Mouse (Mus musculus): ENCODE measurements around the gene Wdr77. TPM values are rescaled to one million over a fixed set of nuclear protein-coding genes. Genes with fewer than 3 reads are reported as not detected.
"Not testable (repeated sequence)": the region's sequence is repeated elsewhere in the genome, so short reads cannot be mapped to it uniquely, and the experiment has no call there.

Wdr77 gene
- polyA plus RNA-seq, 1 experiment from 2014 or later, result 102 TPM

- peaks cover 38% of the 10 kb centered on the region for H3K36me3 ChIP-seq
- ATAC-seq (ENCODE audit: low FRiP score, low read depth), result peak; percentile 84
- no peak overlapping the region for H3K27ac ChIP-seq
Measured at GRCm38 (mm10) chr3:105959585-105959984, 416 bp downstream of the Wdr77 start.

GRCm38 (mm10) chr3:105959999-105960398, 830 bp downstream of the Wdr77 start, which contains the start of gene Atp5f1:
Gene Atp5f1 (minus strand): TSS chr3:105960099.
- Histone ChIP-seq H3K27me3 (replicated peaks) (no peaks in the 10 kb centered on the region), H3K27ac (peak within 1 kb of the TSS; percentile 72), H3K4me1 (peaks cover 23% of the 10 kb centered on the region), H3K9me3 (no peaks in the 10 kb centered on the region), H3K36me3 (peaks cover 38% of the 10 kb centered on the region), H3K9ac (peak within 1 kb of the TSS; percentile 93), H3K4me3 (peak within 1 kb of the TSS; percentile 83), H3K4me2 (replicated peaks) (peak within 1 kb of the TSS; percentile 89)
- 5% methylated on average over 6 of the region's 6 CpGs for WGBS
- no peak; the same call in 1 of the 2 replicates for ATAC-seq (ENCODE audit: low FRiP score, low read depth)

More at GRCm38 (mm10) chr3:105959585-105959984, 416 bp downstream of the Wdr77 start:
- peaks cover 23% of the 10 kb centered on the region for H3K4me1 ChIP-seq
- H3K9ac ChIP-seq, result peak overlapping the region; percentile 93
- under 1% methylated on average over 26 of the region's 26 CpGs for WGBS
- no peaks in the 10 kb centered on the region for H3K27me3 ChIP-seq (replicated peaks)
- peak overlapping the region; percentile 89 for H3K4me2 ChIP-seq (replicated peaks)
- peak overlapping the region; percentile 83 for H3K4me3 ChIP-seq
- no peaks in the 10 kb centered on the region for H3K9me3 ChIP-seq

- H3K4me2 ChIP-seq (replicated peaks), result peak overlapping the region; percentile 89
- H3K9me3 ChIP-seq, result no peaks in the 10 kb centered on the region
- ATAC-seq (ENCODE audit: low FRiP score, low read depth), result no peak
- peaks cover 42% of the 10 kb centered on the region for H3K36me3 ChIP-seq
- H3K4me1 ChIP-seq, result peaks cover 23% of the 10 kb centered on the region
- whole genome bisulfite sequencing, result 95% methylated on average over 2 of the region's 2 CpGs
- no peaks in the 10 kb centered on the region for H3K27me3 ChIP-seq (replicated peaks)
- H3K9ac ChIP-seq, result no peak overlapping the region
- H3K27ac ChIP-seq, result no peak overlapping the region
- no peak overlapping the region for H3K4me3 ChIP-seq
Measured at GRCm38 (mm10) chr3:105960700-105961099, 1.5 kb downstream of the Wdr77 start.

- H3K4me2 ChIP-seq (replicated peaks), result no peak overlapping the region
- no peaks in the 10 kb centered on the region for H3K27me3 ChIP-seq (replicated peaks)
- H3K9ac ChIP-seq, result no peak overlapping the region
- ATAC-seq (ENCODE audit: low FRiP score, low read depth), result no peak
- H3K27ac ChIP-seq, result no peak overlapping the region
- 83% methylated on average over 5 of the region's 5 CpGs for WGBS
- H3K9me3 ChIP-seq, result no peaks in the 10 kb centered on the region
- no peaks in the 10 kb centered on the region for H3K4me1 ChIP-seq
- H3K4me3 ChIP-seq, result no peak overlapping the region
- H3K36me3 ChIP-seq, result peaks cover 33% of the 10 kb centered on the region
Measured at GRCm38 (mm10) chr3:105971831-105972446, 12.8 kb downstream of the Wdr77 start.

GRCm38 (mm10) chr3:105973411-105973810, 14.2 kb downstream of the Wdr77 start, which contains the start of gene Ovgp1:
Gene Ovgp1 (plus strand): TSS chr3:105973711.
- Histone ChIP-seq H3K4me1 (no peaks in the 10 kb centered on the region), H3K4me2 (replicated peaks) (no peak within 1 kb of the TSS), H3K27me3 (replicated peaks) (no peaks in the 10 kb centered on the region), H3K9me3 (no peaks in the 10 kb centered on the region), H3K27ac (no peak within 1 kb of the TSS), H3K36me3 (peaks cover 19% of the 10 kb centered on the region), H3K4me3 (no peak within 1 kb of the TSS), H3K9ac (no peak within 1 kb of the TSS)
- no peak for ATAC-seq (ENCODE audit: low FRiP score, low read depth)
- WGBS, result 73% methylated on average over 3 of the region's 3 CpGs

GRCm38 (mm10) chr3:105974174-105974573, 15.0 kb downstream of the Wdr77 start:
- no peak overlapping the region for H3K27ac ChIP-seq
- H3K9me3 ChIP-seq, result no peaks in the 10 kb centered on the region
- H3K27me3 ChIP-seq (replicated peaks), result no peaks in the 10 kb centered on the region
- ATAC-seq (ENCODE audit: low FRiP score, low read depth), result no peak
- 98% methylated on average over 2 of the region's 2 CpGs for WGBS
- H3K4me1 ChIP-seq, result no peaks in the 10 kb centered on the region
- H3K4me3 ChIP-seq, result no peak overlapping the region
- no peak overlapping the region for H3K9ac ChIP-seq
- peaks cover 11% of the 10 kb centered on the region for H3K36me3 ChIP-seq
- H3K4me2 ChIP-seq (replicated peaks), result no peak overlapping the region

GRCm38 (mm10) chr3:105989611-105990010, 30.4 kb downstream of the Wdr77 start:
- H3K36me3 ChIP-seq; H3K9ac ChIP-seq; H3K9me3 ChIP-seq; H3K4me3 ChIP-seq; ATAC-seq (ENCODE audit: low FRiP score, low read depth); H3K4me1 ChIP-seq; H3K27me3 ChIP-seq (replicated peaks); H3K27ac ChIP-seq; H3K4me2 ChIP-seq (replicated peaks): not testable (repeated sequence)
- WGBS, result 54% methylated on average over 5 of the region's 5 CpGs

- H3K27ac ChIP-seq, result no peak overlapping the region
- no peaks in the 10 kb centered on the region for H3K4me1 ChIP-seq
- H3K9me3 ChIP-seq, result no peaks in the 10 kb centered on the region
- no peaks in the 10 kb centered on the region for H3K27me3 ChIP-seq (replicated peaks)
- WGBS, result 37% methylated on average over 4 of the region's 4 CpGs
- H3K4me2 ChIP-seq (replicated peaks), result no peak overlapping the region
- H3K4me3 ChIP-seq, result no peak overlapping the region
- no peak overlapping the region for H3K9ac ChIP-seq
- H3K36me3 ChIP-seq, result no peaks in the 10 kb centered on the region
- ATAC-seq (ENCODE audit: low FRiP score, low read depth), result no peak
Measured at GRCm38 (mm10) chr3:105991653-105992283, 32.6 kb downstream of the Wdr77 start.

GRCm38 (mm10) chr3:105994730-105995129, 35.6 kb downstream of the Wdr77 start:
- no peak for ATAC-seq (ENCODE audit: low FRiP score, low read depth)
- Histone ChIP-seq H3K27me3 (replicated peaks) (no peaks in the 10 kb centered on the region), H3K27ac (no peak overlapping the region), H3K4me2 (replicated peaks) (no peak overlapping the region), H3K9me3 (no peaks in the 10 kb centered on the region), H3K4me3 (no peak overlapping the region), H3K36me3 (no peaks in the 10 kb centered on the region), H3K9ac (no peak overlapping the region), H3K4me1 (no peaks in the 10 kb centered on the region)
- 72% methylated on average over 2 of the region's 2 CpGs for WGBS

- no peak overlapping the region for H3K27ac ChIP-seq
- H3K4me3 ChIP-seq, result no peak overlapping the region
- ATAC-seq (ENCODE audit: low FRiP score, low read depth), result no peak; the same call in 1 of the 2 replicates
- H3K36me3 ChIP-seq, result no peaks in the 10 kb centered on the region
- no peaks in the 10 kb centered on the region for H3K27me3 ChIP-seq (replicated peaks)
- H3K4me1 ChIP-seq, result peaks cover 8% of the 10 kb centered on the region; the same call in 1 of the 2 replicates
- H3K9me3 ChIP-seq, result no peaks in the 10 kb centered on the region
- no peak overlapping the region for H3K9ac ChIP-seq
- peak overlapping the region; percentile 49 for H3K4me2 ChIP-seq (replicated peaks)
- 23% methylated on average over 11 of the region's 11 CpGs for WGBS
Measured at GRCm38 (mm10) chr3:106000707-106001375, 41.7 kb downstream of the Wdr77 start.

GRCm38 (mm10) chr3:106001416-106002370, 42.5 kb downstream of the Wdr77 start:
- no peak overlapping the region for H3K4me3 ChIP-seq

More at GRCm38 (mm10) chr3:106001416-106002370, 42.5 kb downstream of the Wdr77 start:
- H3K36me3 ChIP-seq, result no peaks in the 10 kb centered on the region
- peak overlapping the region; percentile 49 for H3K4me2 ChIP-seq (replicated peaks)
- H3K27ac ChIP-seq, result no peak overlapping the region
- no peaks in the 10 kb centered on the region for H3K9me3 ChIP-seq
- H3K9ac ChIP-seq, result 0 out of 2 replicates have a peak overlapping the region, but pooled peaks have one; percentile 3
- peaks cover 8% of the 10 kb centered on the region; the same call in 1 of the 2 replicates for H3K4me1 ChIP-seq
- WGBS, result 23% methylated on average over 17 of the region's 17 CpGs
- peak; percentile 88 for ATAC-seq (ENCODE audit: low FRiP score, low read depth)
- no peaks in the 10 kb centered on the region for H3K27me3 ChIP-seq (replicated peaks)
